Mouse (Mus musculus) right cerebral cortex, postnatal 4 days (tissue): ENCODE data around the gene 2210408I21Rik.

Source experiments
- DNase-seq: peaks from one replicate; pipeline ENCODE4 v3.0.0-alpha.2; 2022

Gene 2210408I21Rik

DNA sequence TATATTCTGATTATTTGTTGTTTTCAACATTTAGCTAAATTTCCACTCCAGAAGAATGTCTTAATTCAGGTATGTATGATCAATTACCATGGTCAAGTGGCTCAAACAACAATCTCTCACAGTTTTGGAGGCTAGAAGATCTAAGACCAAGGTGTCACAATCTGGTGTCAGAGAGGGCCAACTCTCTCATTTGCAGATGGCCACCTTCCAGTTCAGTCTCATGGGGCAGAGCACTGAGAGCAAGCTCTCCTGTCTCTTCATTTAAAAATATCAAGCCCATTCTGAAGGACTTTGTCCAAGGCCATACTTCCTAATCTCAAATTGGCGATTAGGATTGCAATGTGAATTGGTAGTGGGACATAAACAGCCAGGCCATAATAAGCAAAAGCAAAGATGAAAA lies 378.7 kb downstream of the 2210408I21Rik start:
- no peak for DNase-seq

DNA sequence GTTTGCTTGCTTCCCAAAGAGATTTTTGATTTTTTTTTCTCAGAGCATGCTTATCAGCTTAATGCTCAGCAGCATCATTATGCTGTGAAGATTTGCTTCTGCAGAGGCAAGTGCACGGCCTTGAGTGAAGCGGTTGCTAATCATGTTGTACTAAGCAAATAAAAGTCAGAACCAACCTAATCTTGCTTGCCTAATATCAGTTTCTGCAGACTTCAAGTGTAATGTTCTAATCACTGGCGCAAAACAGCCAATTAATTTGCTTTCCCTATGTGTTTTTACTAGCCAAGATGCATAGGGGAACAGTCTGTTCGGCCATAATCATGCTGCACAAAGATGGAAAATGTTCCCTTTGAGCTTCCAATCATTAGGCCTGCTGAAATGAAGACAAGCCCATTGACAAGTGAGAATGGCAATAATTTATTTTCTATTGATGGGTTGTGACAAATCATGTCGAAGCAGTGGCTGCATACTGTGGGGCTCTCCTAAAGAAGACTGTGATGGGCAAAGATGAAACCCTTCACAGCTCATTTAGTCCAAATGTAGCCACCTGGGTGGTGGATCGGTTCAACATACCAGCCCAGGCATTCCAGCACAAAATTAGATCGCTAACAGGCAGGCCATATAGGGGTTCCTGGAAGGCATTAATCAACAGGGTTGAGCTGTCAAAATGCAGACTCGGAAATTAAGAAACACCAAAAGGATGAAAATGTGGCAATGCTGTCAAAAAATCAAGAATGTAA lies 393.8 kb downstream of the 2210408I21Rik start:
- no peak for DNase-seq

DNA sequence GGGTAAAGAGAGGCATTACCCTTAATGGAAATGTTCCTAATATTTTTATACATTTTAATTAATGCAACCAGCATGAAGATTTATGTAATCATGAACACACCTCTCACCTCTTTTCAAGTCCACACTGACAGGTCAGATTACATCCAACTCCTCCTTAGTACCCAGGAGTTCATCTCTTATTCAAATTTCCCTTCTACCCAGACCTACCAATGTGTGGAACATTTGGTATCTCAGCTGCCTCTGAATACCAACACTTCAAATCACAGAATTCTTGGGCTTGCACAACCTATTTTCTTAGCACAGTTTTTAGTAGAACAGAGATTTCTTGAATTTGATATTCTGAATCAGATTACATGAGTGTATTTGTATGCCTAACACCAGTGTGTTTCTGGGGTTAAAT lies 394.4 kb downstream of the 2210408I21Rik start:
- no peak for DNase-seq

DNA sequence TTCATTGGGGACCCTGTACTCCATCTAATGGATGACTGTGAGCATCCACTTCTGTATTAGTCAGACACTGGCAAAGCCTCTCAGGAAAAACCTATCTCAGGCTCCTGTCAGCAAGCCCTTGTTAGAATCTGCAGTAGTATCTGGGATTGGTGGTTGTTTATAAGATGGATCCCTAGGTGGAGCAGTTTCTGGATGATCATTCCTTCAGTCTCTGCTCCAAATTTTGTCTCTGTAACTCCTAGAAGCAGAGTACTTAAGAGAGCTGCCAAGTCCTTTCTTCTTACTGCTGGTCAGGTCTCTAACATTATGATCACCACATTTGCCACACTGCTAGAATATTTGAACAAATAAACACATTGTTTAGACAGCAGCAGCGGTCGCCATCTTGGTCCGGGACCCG lies 402.1 kb downstream of the 2210408I21Rik start:
- DNase-seq = no peak

DNA sequence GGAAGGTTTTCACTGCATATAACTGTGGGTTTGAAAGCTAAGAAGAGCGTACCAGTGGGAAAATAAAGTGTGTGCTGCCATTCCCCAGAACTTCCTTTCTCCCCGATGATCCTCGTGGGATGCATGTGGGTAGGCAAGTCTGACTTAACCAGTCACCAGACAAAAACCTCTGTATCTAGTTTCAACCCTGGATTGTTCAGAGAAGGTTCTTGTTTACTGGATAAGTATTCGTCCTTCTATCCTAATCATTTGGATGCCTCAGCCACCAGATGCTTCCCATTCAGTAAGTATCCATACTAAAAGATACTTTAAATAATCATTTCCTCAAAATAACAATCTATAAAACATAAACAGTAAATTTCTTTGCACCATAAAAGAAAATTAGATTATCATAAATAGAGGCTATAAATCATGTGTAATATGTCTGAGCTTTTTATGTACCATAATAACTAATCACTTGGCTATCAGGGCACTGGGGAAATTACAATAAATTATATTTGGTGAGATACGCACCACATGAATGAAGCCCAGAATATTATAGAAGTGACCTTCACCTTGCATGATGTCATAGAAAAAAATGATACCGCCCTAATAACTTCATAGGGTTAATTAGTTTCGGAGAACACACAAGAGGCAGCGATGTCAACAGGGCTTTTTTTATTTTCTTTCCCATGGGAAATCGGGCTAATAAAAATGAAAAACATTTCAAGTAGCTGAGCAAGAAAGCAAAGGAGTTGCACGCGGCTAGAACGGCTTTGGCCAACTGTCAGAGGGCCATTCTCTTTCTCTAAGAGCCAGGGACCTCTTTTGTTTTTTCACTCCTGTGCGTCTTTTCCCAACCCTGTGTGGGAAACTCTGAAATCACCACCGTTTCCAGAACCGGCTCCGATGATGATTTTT lies 412.4 kb downstream of the 2210408I21Rik start:
- no peak for DNase-seq

DNA sequence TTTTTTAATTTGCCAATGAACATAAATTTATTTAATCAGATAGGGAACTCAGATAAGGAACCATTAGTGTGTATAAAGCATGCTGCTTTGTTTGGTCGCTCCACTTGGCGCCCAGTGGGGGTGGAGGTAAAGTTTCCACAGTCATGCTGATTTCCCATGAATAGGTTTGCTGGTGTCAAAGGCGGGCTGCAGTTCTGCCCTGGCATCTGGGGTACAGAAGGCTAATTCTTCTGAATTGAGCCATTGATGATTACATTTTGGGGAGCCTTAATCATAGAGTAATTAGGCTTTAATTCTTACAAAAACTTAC lies 413.0 kb downstream of the 2210408I21Rik start:
- DNase-seq = peak; percentile 8

DNA sequence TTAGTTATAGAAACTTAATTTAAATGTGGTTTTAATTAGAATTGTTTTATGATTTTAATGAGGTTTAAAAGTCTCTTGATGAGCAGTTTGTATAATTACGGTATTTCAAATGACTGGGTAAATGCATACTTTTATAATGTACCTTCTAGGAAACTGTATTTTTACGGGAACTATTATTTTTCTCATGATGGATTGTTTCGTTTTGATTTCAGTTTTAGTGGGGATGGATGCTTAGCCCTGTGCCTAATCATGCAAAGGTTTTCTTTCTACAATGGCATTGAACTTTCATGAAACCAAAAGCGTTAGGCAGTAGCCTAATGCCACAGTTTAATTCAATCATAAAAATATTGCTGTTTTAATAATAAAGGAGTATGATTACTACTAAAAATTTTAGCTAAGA lies 413.4 kb downstream of the 2210408I21Rik start:
- DNase-seq = no peak

DNA sequence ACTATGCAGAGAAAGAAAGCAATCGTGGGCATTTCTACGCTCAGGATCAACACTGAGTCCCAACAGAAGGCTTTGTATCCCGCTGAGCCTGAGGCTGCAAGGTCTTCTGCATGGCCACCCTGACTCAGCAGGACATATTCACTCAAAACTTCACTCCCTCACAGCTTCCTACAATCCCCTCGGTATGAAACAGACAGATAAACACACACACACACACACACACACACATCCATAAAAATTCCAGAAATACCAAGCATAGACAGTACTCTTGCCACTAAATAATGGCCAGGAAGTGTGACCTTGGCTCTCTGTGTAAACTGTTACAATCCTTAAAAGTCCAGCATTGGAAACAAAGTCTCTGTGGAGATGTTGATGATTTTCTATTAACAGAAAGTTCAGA lies 458.7 kb downstream of the 2210408I21Rik start:
- DNase-seq = no peak

DNA sequence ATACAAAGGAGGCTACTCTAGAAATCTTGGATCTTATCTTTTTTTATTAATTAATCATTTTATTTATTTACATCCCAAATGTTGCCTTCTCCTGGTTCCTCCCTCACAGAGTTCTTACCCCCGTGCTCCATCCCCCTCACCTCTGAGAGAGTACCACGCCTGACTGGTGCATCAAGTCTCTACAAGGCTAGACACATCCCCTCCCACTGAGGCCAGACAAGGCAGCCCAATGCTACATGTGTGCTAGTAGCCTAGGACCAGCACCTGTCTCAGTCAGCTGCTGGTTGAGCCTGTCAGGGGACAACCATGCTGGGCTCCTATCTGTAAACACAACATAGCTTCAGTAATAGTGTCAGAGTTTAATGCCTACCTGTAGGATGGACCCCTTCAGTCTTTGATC lies 480.0 kb downstream of the 2210408I21Rik start:
- DNase-seq = no peak
